Mouse (Mus musculus) neural tube, embryonic 15.5 days (tissue): ENCODE results near the gene Tmem135. TPM values are rescaled to one million over a fixed set of nuclear protein-coding genes. Genes with fewer than 3 reads are reported as not detected.

Experiments
- ATAC-seq: fragments of 200-750 bp; cut with Nextera tagmentation; 2 replicates; pipeline ENCODE4 v1.8.0; 2017; ENCODE audit warnings: mild to moderate bottlenecking, moderate TSS enrichment, moderate library complexity; ENCODE audit not compliant: low FRiP score
- H3K27ac ChIP-seq: fragments of 300-500 bp; sonication (generic); replicated peaks from 2 replicates; pipeline ENCODE4 v1.5.1; 2015; ENCODE audit warnings: mild to moderate bottlenecking, inconsistent platforms
- H3K27me3 ChIP-seq: fragments of 300-500 bp; sonication (generic); replicated peaks from 2 replicates; pipeline ENCODE4 v1.6.1; 2015; ENCODE audit warnings: inconsistent platforms
- H3K36me3 ChIP-seq: fragments of 300-500 bp; sonication (generic); 2 replicates; pipeline ENCODE4 v1.6.1; 2015; ENCODE audit warnings: inconsistent platforms
- H3K4me1 ChIP-seq: fragments of 300-500 bp; sonication (generic); 2 replicates; pipeline ENCODE4 v1.6.1; 2015; ENCODE audit warnings: inconsistent platforms
- H3K4me2 ChIP-seq: fragments of 300-500 bp; sonication (generic); 2 replicates; pipeline ENCODE4 v1.6.1; 2015; ENCODE audit warnings: inconsistent platforms, mild to moderate bottlenecking, moderate library complexity
- H3K4me3 ChIP-seq: fragments of 300-500 bp; sonication (generic); replicated peaks from 2 replicates; pipeline ENCODE4 v1.5.1; 2015; ENCODE audit warnings: mild to moderate bottlenecking, inconsistent platforms
- H3K9ac ChIP-seq: fragments of 300-500 bp; sonication (generic); replicated peaks from 2 replicates; pipeline ENCODE4 v1.6.1; 2015; ENCODE audit warnings: mild to moderate bottlenecking, inconsistent platforms
- H3K9me3 ChIP-seq: fragments of 300-500 bp; sonication (generic); replicated peaks from 2 replicates; pipeline ENCODE4 v1.6.1; 2016; ENCODE audit warnings: inconsistent platforms
- WGBS: fragments of 180-500 bp; shearing (Covaris S2); methylation state at CpG from one replicate; pipeline ENCODE4 v1.1.7; 2015; ENCODE audit warnings: mixed read lengths; 5-methylcytosine and 5-hydroxymethylcytosine counted together
- polyA plus RNA-seq: library from polyadenylated mRNA; unstranded; fragments of >200 nt; fragmentation: Nextera tagmentation; extraction: Ambion mirVana; gene quantifications from 2 replicates; pipeline ENCODE4 v1.2.1, GENCODE M21; 2015

Gene Tmem135
- 29.0 and 30.7 TPM in 2 replicates for polyA plus RNA-seq

GRCm38 (mm10) chr7:89404081-89404733 is at the start of gene Tmem135, which contains the start of gene Fzd4:
Gene Tmem135, minus strand, starts transcription at chr7:89404222.
Gene Fzd4, plus strand, starts transcription at chr7:89404355.
- peak within 1 kb of the TSS; percentile 82 for H3K27ac ChIP-seq
- H3K4me2 ChIP-seq: peak within 1 kb of the TSS; percentile 94
- H3K9ac ChIP-seq: peak within 1 kb of the TSS; percentile 74
- peaks cover 26% of the 10 kb centered on the region for H3K4me1 ChIP-seq
- no peaks in the 10 kb centered on the region for H3K9me3 ChIP-seq
- H3K4me3 ChIP-seq: peak within 1 kb of the TSS; percentile 79
- ATAC-seq: peak; percentile 95
- H3K27me3 ChIP-seq: no peaks in the 10 kb centered on the region
- 1% methylated on average over 53 of the region's 62 CpGs for WGBS
- no peaks in the 10 kb centered on the region for H3K36me3 ChIP-seq

GRCm38 (mm10) chr7:89450312-89450711 is 46.3 kb upstream of the Tmem135 start:
- ATAC-seq: no peak
- H3K9me3 ChIP-seq: no peaks in the 10 kb centered on the region
- WGBS: 77% methylated on average over 2 of the region's 2 CpGs
- no peaks in the 10 kb centered on the region for H3K4me1 ChIP-seq
- H3K27ac ChIP-seq: no peak overlapping the region
- no peak overlapping the region for H3K4me3 ChIP-seq
- H3K36me3 ChIP-seq: no peaks in the 10 kb centered on the region
- no peaks in the 10 kb centered on the region for H3K27me3 ChIP-seq
- no peak overlapping the region for H3K4me2 ChIP-seq
- no peak overlapping the region for H3K9ac ChIP-seq

- Histone ChIP-seq H3K36me3 (no peaks in the 10 kb centered on the region), H3K4me1 (no peaks in the 10 kb centered on the region), H3K9ac (no peak overlapping the region), H3K9me3 (no peaks in the 10 kb centered on the region), H3K4me3 (no peak overlapping the region), H3K27me3 (no peaks in the 10 kb centered on the region), H3K4me2 (no peak overlapping the region), H3K27ac (no peak overlapping the region)
- 97% methylated on average over 4 of the region's 4 CpGs for WGBS
- ATAC-seq: no peak
Observed at GRCm38 (mm10) chr7:89445137-89445536, 41.1 kb upstream of the Tmem135 start.

GRCm38 (mm10) chr7:89442242-89442641 is 38.2 kb upstream of the Tmem135 start:
- Histone ChIP-seq H3K9ac (no peak overlapping the region), H3K36me3 (no peaks in the 10 kb centered on the region), H3K4me3 (no peak overlapping the region), H3K27ac (no peak overlapping the region), H3K9me3 (no peaks in the 10 kb centered on the region), H3K4me2 (no peak overlapping the region), H3K27me3 (no peaks in the 10 kb centered on the region), H3K4me1 (no peaks in the 10 kb centered on the region)
- ATAC-seq: no peak
- WGBS: 67% methylated on average over 4 of the region's 4 CpGs

DNA sequence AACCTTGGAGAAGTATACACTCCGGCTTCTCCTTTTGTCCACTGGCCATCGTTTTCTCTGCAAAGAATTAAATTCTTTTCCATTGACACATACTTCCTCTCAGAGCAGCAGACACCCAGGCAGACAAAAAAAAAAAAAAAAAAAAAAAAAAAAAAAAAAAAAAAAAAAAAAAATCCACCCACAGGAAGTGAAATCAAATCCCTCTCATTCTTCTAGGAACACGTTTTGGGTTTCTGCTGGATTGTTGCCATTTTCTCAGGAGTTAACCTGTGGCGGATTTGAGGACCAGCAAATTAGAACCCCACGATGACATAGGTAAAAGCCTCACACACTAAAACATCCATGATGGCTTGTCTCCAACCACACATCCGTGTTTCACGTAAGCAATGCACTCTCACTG is 37.3 kb upstream of the Tmem135 start:
- H3K9me3 ChIP-seq: no peaks in the 10 kb centered on the region
- no peaks in the 10 kb centered on the region for H3K4me1 ChIP-seq

DNA sequence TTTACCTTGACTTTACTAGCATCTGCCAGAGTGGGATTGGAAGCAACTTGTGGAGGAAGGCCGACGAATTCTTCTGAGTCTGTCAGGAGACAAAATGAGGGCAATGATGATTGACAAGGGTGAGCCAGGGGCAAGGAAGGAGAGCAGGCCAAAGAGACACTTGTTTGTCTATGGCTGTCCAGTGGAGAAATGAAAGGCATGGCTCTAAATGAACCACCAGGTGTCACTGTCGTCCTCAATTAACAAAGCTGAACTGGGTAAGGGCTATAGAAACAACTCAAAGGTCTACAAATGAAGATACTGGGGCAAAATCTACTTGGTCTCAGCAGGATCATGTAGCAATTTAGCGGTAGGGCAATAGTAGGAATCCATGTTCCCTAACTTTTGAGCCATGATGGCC is 33.6 kb upstream of the Tmem135 start:
- no peaks in the 10 kb centered on the region for H3K9me3 ChIP-seq
- H3K4me1 ChIP-seq: no peaks in the 10 kb centered on the region
- no peaks in the 10 kb centered on the region for H3K27me3 ChIP-seq
- WGBS: 52% methylated on average over 4 of the region's 4 CpGs
- no peak for ATAC-seq
- H3K4me3 ChIP-seq: no peak overlapping the region
- H3K27ac ChIP-seq: no peak overlapping the region
- no peak overlapping the region for H3K4me2 ChIP-seq
- H3K36me3 ChIP-seq: no peaks in the 10 kb centered on the region
- H3K9ac ChIP-seq: no peak overlapping the region

More for the DNA sequence above, 37.3 kb upstream of the Tmem135 start:
- ATAC-seq: no peak
- no peaks in the 10 kb centered on the region for H3K27me3 ChIP-seq
- H3K27ac ChIP-seq: no peak overlapping the region
- H3K36me3 ChIP-seq: no peaks in the 10 kb centered on the region
- no peak overlapping the region for H3K4me2 ChIP-seq
- no peak overlapping the region for H3K9ac ChIP-seq
- 79% methylated on average over 7 of the region's 7 CpGs for WGBS
- no peak overlapping the region for H3K4me3 ChIP-seq

DNA sequence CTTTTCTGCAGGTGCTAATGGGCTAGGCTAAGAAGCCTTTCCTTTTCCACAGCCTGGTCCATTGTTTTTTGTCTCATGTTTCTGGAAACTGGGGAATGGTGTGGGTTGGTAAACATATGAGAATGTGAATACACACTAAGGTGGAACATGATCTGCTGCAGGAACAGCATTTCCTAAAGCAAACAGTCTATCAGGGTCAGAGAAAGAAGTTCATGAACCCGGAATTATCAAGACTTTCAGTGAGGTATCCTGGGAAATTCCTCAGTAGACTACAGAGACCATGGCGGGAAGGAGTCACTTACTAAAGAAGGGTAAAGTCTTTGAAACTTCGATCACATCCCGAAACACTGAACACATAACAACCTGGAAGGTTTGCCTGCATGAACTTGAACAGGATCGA is 32.4 kb upstream of the Tmem135 start:
- Histone ChIP-seq H3K9ac (no peak overlapping the region), H3K4me1 (no peaks in the 10 kb centered on the region), H3K4me3 (no peak overlapping the region), H3K27ac (no peak overlapping the region), H3K27me3 (no peaks in the 10 kb centered on the region), H3K4me2 (no peak overlapping the region), H3K9me3 (no peaks in the 10 kb centered on the region), H3K36me3 (no peaks in the 10 kb centered on the region)
- no peak for ATAC-seq
- WGBS: 89% methylated on average over 5 of the region's 5 CpGs

DNA sequence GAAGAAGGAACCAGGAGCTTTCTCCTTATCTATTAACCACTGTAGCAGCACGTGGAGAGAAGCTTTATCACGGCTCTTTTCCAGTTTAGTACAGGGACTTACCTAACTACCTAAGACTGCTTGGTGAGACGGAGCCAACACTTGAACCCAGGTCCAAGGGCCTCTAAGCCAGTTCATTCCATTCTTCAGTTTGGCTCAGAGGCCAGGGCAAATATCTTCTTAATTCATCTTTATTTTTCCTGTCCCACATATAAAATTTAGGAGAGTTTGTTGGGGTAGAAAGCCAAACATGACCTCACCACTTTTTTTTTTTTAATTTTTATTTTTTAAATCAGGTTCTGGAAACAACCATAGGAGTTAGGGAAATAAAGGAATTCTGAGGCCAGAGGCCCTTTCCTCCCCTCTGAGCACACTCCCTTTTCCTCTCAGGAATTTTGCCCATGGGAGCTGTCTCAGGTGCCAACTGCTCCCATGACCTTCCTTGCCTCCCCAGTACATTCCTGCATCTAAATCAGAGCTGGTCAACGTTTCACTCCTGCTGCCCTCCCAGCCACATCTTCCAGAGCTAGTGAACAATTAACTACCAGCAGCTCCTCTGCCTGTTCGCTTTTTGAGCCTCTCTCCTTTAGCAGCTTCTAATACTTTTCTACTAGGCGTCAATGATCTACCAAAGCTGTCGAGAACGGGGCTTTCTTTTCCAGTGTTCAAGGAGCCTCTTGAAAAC is 30.0 kb upstream of the Tmem135 start:
- Histone ChIP-seq H3K27me3 (no peaks in the 10 kb centered on the region), H3K4me1 (no peaks in the 10 kb centered on the region), H3K4me3 (no peak overlapping the region), H3K27ac (no peak overlapping the region), H3K36me3 (no peaks in the 10 kb centered on the region), H3K9ac (no peak overlapping the region), H3K9me3 (no peaks in the 10 kb centered on the region), H3K4me2 (no peak overlapping the region)
- 63% methylated on average over 8 of the region's 8 CpGs for WGBS
- no peak for ATAC-seq

DNA sequence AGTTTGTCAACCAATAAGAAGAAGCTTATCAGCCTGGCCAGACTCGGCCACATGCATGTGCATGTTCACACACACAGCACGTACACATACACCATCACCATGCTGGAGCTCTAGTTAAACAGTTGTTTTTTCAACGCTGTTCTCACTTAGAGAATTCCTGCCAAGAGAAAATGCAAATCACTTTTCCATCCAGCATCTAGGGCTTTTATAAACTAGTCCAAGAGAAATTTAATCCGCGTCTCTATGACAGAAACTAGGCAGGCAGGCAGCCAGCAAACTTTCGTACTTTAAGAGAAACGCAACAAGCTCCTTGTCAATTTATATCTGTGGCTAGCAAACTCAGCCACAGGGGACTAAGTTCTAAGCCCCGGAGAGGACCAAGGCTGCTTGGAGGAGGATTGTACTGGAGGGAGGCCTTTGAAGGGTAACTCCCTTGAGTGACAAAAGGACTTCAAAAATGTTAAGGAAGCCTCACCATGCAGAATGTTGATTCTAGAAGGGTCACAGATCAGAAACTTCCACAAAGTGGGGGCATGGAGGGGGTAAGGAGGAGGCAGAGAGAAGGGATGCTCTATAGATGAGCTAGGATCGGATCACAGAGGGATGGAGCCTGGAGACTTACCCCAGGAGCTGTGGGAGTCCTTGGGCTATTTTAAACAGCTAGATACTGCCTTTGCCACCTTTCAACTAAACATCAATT is 29.3 kb upstream of the Tmem135 start:
- WGBS: 76% methylated on average over 9 of the region's 9 CpGs
- no peak for ATAC-seq
- no peak overlapping the region for H3K9ac ChIP-seq
- no peaks in the 10 kb centered on the region for H3K9me3 ChIP-seq
- H3K27me3 ChIP-seq: no peaks in the 10 kb centered on the region
- no peaks in the 10 kb centered on the region for H3K4me1 ChIP-seq
- no peak overlapping the region for H3K4me2 ChIP-seq
- H3K27ac ChIP-seq: no peak overlapping the region
- no peaks in the 10 kb centered on the region for H3K36me3 ChIP-seq
- no peak overlapping the region for H3K4me3 ChIP-seq

GRCm38 (mm10) chr7:89431185-89431584 is 27.2 kb upstream of the Tmem135 start:
- ATAC-seq: no peak
- Histone ChIP-seq H3K4me1 (no peaks in the 10 kb centered on the region), H3K9me3 (no peaks in the 10 kb centered on the region), H3K4me2 (no peak overlapping the region), H3K27ac (no peak overlapping the region), H3K4me3 (no peak overlapping the region), H3K27me3 (no peaks in the 10 kb centered on the region), H3K9ac (no peak overlapping the region), H3K36me3 (no peaks in the 10 kb centered on the region)
- 95% methylated on average over 2 of the region's 2 CpGs for WGBS

- 91% methylated on average over 1 of the region's 1 CpGs for WGBS
- Histone ChIP-seq H3K4me3 (no peak overlapping the region), H3K27ac (no peak overlapping the region), H3K9ac (no peak overlapping the region), H3K4me1 (no peaks in the 10 kb centered on the region), H3K27me3 (no peaks in the 10 kb centered on the region), H3K9me3 (no peaks in the 10 kb centered on the region), H3K4me2 (no peak overlapping the region), H3K36me3 (no peaks in the 10 kb centered on the region)
- no peak for ATAC-seq
Observed at GRCm38 (mm10) chr7:89429326-89429725, 25.3 kb upstream of the Tmem135 start.

- no peaks in the 10 kb centered on the region for H3K9me3 ChIP-seq
- H3K27me3 ChIP-seq: no peaks in the 10 kb centered on the region
- no peak overlapping the region for H3K4me2 ChIP-seq
- no peak overlapping the region for H3K27ac ChIP-seq
- no peak overlapping the region for H3K4me3 ChIP-seq
- H3K9ac ChIP-seq: no peak overlapping the region
- no peaks in the 10 kb centered on the region for H3K36me3 ChIP-seq
- no peaks in the 10 kb centered on the region for H3K4me1 ChIP-seq
- ATAC-seq: no peak
- WGBS: 90% methylated on average over 5 of the region's 5 CpGs
Observed at GRCm38 (mm10) chr7:89428804-89429203, 24.8 kb upstream of the Tmem135 start.
